Mouse (Mus musculus) heart, adult 10 weeks (tissue): ENCODE measurements around the gene Mink1. TPM values are rescaled to one million over a fixed set of nuclear protein-coding genes. Genes with fewer than 3 reads are reported as not detected.

Experiments used
- polyA plus RNA-seq: library from polyadenylated mRNA; stranded (reverse); fragments of 350-450 nt; fragmentation: Illumina TruSeq; extraction: RNeasy Lipid Tissue Mini Kit (QIAGEN cat#74804); gene quantifications from one replicate; pipeline ENCODE4 v1.2.3, GENCODE M21; 2014; ENCODE audit warnings: low read depth, low replicate concordance

The Mink1 gene
- 34.3 TPM for polyA plus RNA-seq

DNA sequence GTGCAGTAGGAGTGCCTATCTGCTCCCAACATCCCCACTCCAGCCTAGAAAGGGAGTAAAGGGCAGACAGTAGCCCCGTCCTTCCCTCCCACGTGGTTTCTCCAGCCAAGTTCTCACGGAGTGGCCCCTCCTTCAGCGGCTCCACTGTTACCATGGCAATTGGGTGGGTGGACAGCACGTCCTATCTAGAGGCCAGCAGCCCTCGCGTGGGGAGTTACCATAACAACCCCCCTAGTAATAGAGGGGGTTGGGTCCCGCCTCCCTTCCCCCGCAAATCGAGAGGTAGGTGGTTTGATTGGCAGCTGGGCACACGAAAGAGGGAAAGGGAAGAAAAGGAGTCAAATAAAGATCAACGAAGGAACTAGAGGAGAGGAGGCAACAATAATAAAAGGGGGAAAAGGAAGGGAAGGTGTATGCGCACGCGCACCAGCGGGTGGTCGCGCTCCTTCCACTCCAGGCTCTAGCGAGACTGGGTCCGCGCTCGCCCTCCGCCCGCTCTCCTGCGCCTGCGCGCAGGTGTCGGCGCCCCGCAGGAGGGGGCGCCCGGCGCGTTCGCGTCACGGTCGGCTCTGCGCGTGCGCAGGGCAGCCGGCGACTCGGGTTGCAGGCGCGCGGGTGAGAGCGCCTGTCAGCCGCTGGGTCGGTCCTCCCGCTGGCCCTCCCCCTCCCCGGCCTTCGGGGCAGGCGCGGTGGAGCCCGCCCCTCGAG lies at the start of gene Mink1:
Gene Mink1 (plus strand): TSS at position 595 of the 708 bp plus-strand sequence.

DNA sequence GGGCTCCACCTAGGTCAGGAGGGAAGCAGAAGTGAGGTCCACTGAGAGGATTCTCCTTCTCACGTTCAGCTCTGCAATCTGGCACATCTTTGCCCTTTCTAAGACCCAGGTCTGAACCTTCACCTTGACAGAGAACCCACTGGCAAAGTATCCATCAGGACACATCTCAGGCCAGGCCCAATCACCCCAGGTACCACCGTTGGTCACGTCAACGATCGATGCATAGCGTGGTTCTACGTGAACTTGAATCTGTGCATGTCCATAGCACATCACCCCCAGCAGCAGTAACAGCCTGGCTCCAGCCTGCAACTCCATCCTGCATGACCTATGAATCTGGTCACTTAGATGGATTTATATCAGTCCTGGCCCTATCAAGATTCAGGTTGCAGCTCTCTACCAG lies 48.4 kb upstream of the Mink1 start, which contains the start of gene Vmo1:
Gene Vmo1 (minus strand): TSS at position 329 of the 400 bp plus-strand sequence.

DNA sequence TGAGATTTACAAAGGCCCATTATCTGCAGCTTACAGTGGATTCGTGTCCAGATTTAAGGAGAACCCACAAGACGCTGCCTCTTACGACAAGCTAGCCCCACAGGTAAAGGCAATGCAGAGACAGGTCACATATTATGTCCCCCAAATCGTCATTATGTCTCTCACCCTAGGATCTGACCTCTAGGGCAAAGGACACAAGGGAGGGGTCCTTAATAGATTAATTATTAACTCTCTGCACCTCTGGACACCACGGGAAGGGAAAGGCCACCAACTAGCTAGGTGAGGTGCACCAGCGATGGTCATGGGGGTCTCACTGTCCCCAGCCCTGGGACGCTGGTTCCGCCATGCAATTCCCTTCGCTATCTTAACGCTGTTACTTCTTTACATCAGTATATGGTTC lies 43.8 kb upstream of the Mink1 start, which contains the start of gene Gltpd2:
Gene Gltpd2 (plus strand): TSS at position 274 of the 400 bp plus-strand sequence.

DNA sequence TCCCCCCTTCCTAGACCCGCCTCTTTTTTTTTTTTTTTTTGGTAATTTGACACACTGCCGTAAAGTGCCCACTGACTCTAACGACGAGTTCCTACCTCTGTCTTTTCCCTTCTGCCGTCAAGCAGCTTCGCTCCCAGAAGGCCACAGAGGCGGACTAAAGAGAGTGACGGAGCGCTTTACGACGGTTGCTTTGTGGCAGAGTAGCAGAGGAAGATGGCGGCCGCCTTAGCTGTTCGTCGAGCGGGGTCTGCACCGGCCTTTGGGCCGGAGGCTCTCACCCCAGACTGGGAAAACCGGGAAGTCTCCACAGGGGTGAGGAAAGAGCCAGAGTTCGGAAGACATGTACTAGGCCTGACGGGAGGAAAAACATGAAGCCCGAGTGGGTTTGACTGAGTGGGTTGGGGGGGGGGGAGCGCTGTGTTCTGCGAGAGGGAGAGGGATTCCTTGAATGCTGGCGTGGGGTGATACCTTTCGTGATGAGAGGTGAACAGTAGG lies 37.5 kb upstream of the Mink1 start, which contains the start of gene Psmb6:
Gene Psmb6 (plus strand): TSS at position 184 of the 495 bp plus-strand sequence.

DNA sequence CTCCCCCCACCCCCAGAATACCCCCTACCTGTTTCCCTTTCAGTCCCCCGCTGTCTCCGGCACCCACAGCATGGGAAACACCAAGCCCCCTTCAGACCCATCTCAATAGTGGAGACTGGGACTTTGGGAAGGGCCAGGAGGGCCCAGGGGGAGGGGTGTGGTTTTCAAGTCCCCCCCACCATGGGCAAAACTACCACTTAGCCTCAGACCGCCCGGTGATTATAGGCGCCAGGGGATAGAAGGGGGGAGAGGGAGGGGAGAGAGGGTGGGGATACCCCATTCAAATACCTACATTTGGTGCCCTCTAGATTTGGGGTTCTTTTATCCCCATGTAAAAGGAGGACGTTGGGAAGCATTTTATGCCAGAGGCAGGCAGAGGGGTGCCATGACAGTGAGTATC lies 29.8 kb upstream of the Mink1 start, which contains the start of gene Gm40193:
Gene Gm40193 (minus strand): TSS at position 101 of the 400 bp plus-strand sequence.

DNA sequence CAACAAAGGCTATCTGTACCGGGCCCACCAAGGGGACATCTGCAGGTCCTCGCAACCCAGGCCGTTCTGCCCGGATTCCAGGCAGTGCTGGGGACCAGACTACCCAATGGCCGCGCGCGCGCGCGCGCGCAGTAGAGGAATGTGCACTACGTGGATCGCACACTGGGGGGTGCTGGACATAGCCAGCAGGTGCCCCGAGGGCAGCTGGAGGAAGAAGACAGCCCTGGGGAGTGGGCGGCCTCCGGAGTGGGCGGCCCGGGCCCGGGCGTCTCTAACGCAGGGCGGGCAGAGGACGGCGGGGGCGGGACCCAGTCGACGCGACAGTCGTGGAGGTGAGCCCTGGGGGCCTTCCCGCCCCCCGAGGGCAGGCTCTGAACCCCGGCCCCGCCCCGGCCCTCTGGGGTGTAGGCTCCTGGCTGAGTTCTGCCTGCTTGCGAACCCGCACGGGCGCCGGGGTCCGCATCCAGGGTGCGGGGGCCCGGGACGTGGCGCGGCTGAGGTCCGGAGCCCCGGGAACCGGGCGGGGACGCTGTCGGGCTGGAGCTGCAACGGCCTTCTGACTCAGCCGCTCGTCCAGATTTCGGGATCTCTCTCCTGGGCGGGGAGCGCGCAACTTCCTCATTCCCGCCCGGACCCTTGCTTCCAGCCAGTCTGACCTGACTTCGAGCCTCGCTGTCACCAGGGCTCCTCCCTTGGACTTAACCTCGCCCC lies 22.6 kb upstream of the Mink1 start, which contains the start of gene Pld2:
Gene Pld2 (plus strand): TSS at position 188 of the 711 bp plus-strand sequence.

DNA sequence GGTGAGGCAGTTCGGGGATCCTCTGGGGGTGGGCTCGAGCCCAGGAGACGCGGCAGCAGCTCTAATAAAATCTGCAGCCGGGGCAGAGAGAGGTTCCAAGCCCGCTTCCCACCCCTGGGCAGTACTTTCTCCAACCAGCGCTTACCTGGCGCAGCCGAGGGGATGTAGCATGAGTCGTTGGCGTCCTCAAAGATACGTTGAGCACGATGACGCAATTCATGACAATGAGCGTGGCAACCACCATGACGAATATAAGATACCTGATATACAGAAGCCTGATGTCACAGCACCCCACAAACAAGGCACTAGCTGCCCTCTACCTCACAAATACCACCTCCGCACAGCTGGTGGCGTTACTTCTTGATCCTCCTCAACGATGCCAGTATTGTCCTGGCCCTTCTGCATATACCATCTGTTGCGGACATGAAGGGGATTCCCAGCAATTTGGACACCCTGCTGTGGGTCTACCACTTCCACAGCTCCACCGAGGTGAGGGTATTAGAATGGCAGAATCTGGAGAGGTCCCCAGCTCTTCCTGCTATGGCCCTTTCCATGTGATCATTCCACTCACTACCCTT lies 52.9 kb downstream of the Mink1 start, which contains the start of gene 4930544D05Rik:
Gene 4930544D05Rik (plus strand): TSS at position 333 of the 578 bp plus-strand sequence.

DNA sequence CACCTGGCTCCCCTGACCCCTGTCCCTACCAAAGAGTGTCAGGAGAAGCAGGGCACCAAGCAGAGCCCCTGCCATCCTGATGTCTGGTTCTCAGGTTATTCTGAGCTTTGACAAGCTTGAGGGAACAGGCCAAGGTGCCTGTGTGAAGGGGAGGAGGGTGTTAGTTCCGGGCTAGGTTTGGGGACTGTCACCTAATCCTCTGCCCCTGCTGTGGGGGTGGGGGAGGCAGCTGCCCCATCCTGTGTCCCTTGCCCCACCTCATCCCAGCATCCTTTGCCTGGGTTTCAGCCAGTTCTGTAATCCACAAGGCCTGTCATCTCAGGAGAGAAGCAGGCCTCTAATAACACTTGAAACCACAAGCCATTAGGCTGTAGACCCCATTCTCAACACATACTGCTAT lies 56.4 kb downstream of the Mink1 start, which contains the start of gene Chrne:
Gene Chrne (minus strand): TSS at position 116 of the 400 bp plus-strand sequence.

DNA sequence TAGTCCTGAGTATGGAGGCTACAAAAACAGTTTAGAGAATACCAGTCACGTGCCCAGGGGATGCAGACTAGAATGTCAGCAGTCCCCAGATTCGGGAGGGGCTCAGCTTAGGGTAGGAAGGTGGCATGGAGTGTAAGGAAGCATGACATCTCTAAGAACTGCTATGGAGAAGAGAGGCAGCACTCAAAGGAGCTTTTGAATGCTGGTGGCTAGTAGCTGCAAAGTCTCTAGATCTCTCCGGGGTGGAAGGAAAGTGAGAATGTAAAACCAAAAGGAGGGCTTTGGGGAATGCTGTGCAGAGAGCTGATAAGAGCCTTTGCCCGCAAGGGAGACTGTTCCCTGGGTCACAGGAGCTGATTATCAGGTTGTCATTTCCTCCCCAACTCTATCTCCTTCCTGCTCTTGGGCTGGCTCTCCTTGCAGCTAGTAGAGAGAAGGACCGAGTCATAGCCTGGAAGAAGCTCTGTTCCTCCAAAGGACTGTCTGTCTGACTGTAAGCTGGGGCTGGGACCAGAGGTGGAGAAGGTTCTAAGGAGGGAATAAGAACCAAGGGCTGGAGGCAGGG lies 76.1 kb downstream of the Mink1 start, which contains the start of gene Gp1ba:
Gene Gp1ba (plus strand): TSS at position 409 of the 565 bp plus-strand sequence.

DNA sequence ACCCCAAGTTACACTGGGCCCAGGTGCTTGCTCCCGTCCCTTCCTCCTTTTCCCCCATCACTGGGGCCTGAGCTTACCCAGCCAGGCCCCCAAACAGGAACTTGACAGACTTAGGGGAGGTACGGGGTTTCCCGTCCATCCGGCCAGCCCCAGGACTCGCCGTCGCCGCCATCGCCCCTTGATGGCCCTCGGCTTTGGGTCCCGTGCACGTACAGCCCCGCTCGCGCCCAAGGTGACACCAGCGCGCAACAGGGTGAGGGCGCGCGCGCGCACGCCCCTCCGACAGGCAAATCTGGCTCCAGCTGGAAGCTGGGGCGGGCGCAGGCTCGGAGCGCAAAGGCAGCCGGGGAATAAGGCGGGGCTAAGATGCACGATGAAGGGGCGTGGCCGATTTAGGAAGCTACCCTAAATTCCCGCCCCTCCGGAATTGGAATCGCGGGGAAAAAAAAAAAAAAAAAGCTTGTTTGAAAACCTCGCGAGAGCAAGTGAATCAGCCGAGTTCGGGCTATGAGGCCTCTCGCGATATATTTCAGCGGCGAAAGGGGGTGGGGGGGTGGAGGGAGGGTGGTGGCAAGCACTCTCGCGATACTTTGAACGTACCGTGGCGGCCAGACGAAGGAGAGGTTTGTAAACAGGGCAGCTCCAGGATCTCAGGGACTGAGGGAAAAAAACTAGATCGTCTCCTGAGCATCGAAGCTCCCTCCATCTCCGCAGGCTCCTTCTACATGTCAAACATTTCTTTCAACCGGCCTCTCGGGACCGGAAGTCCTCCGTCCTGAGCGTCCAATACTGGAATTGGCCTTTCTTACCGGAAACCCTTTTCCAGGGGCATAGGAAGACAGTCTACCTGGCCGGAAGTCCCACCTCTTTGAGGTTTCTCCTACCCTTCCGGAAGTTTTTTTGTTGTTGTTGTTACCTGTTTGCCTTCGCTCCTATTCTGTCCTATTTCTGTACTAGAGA lies 84.3 kb downstream of the Mink1 start, which contains the start of the genes Rnf167 and Slc25a11:
Gene Rnf167 (plus strand): TSS at position 545 of the 960 bp plus-strand sequence.
Gene Slc25a11 (minus strand): TSS at position 789 of the 960 bp plus-strand sequence.

DNA sequence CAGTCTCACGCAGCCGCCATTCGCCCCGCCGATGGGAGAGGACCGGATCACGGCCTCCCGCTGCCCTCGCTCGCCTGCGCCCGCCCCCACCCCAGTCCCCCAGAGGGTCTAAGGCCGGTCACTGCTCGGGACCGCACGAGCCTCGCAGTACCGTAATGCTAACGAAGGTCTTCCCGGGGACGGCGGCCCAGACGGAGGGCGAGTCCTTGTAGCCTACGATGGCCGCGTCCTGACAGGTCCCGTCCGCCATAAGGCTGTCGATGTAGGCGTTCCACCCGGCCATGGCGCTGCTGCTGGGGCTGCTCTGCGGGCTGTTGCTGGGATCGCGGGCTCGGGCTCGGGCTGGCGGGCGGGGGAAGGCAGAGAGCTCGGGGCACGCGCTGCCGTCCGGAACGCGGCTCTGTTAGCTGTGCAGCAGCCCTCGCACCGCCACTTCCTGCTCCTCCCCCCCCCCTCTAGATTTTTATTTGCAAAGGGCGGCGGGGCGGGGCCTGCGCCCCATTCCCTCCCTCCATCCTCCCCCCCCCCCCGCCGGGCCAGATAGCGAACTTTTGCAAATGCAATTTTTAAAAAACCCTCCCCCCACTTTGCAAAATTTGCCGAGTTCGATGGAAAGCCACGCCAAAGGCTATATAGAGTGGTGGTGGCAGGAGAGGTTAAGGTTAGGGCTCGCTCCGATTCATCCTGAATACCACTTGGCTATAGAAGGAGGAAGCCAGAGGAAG lies 91.7 kb downstream of the Mink1 start, which contains the start of gene Pfn1:
Gene Pfn1 (minus strand): TSS at position 447 of the 725 bp plus-strand sequence.

DNA sequence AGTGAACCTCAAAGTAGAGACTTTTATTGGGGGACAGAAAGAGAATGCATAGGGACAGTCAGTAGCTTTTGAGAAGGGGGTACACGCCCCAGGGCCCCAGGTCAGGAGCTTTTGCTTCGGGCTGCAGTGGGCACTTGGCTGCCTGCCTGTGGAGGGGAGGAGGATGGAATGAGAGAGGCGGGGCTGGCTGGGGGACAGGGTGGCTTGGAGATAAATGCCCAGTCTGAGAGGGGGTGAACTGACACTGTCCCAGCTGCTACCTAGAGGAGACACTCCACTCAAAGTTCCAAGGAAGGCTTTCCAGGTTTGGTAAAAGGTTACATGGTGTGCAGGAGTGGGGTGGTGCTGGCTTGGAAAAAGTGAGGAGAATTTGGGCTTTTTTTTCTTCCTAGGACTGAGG lies 94.3 kb downstream of the Mink1 start, which contains the start of gene Eno3:
Gene Eno3 (plus strand): TSS at position 239 of the 400 bp plus-strand sequence.

Other genes with a start within 250 kb of the Mink1 start
- not detected for gene Alox12e, start 240.3 kb upstream of the Mink1 start, polyA plus RNA-seq
- gene Alox15, start 210.8 kb upstream of the Mink1 start, polyA plus RNA-seq = 0.84 TPM
- 13.6 TPM for gene Pelp1, start 152.8 kb upstream of the Mink1 start, polyA plus RNA-seq
- 15.8 TPM for gene Arrb2, start 130.2 kb upstream of the Mink1 start, polyA plus RNA-seq
- gene Med11, start 111.0 kb upstream of the Mink1 start, polyA plus RNA-seq = 9.5 TPM
- 2.3 TPM for gene Zmynd15, start 103.4 kb upstream of the Mink1 start, polyA plus RNA-seq
- 12.2 TPM for gene Cxcl16, start 102.9 kb upstream of the Mink1 start, polyA plus RNA-seq
- gene Tm4sf5, start 57.6 kb upstream of the Mink1 start, polyA plus RNA-seq = 4.7 TPM
- gene Vmo1, start 48.3 kb upstream of the Mink1 start, polyA plus RNA-seq = not detected
- gene Gltpd2, start 43.7 kb upstream of the Mink1 start, polyA plus RNA-seq = not detected
- gene Psmb6, start 37.5 kb upstream of the Mink1 start, polyA plus RNA-seq = 275 TPM
- not detected for gene Gm40193, start 29.9 kb upstream of the Mink1 start, polyA plus RNA-seq
- 7.4 TPM for gene Pld2, start 22.8 kb upstream of the Mink1 start, polyA plus RNA-seq
- gene 4930544D05Rik, start 53.0 kb downstream of the Mink1 start, polyA plus RNA-seq = not detected
- not detected for gene Chrne, start 56.3 kb downstream of the Mink1 start, polyA plus RNA-seq
- not detected for gene Gp1ba, start 76.2 kb downstream of the Mink1 start, polyA plus RNA-seq
- 66.5 TPM for gene Rnf167, start 84.4 kb downstream of the Mink1 start, polyA plus RNA-seq
- 630 TPM for gene Slc25a11, start 84.6 kb downstream of the Mink1 start, polyA plus RNA-seq
- 286 TPM for gene Pfn1, start 91.8 kb downstream of the Mink1 start, polyA plus RNA-seq
- gene Eno3, start 94.3 kb downstream of the Mink1 start, polyA plus RNA-seq = 1,559 TPM
- 134 TPM for gene Spag7, start 106.5 kb downstream of the Mink1 start, polyA plus RNA-seq
- gene Camta2, start 125.2 kb downstream of the Mink1 start, polyA plus RNA-seq = 29.5 TPM
- 11.4 TPM for gene Inca1, start 137.3 kb downstream of the Mink1 start, polyA plus RNA-seq
- gene Kif1c, start 137.7 kb downstream of the Mink1 start, polyA plus RNA-seq = 315 TPM
- 9.2 TPM for gene Zfp3, start 201.3 kb downstream of the Mink1 start, polyA plus RNA-seq
- gene Scimp, start 249.7 kb downstream of the Mink1 start, polyA plus RNA-seq = not detected